Mouse (Mus musculus) CH12.LX (cell line): ENCODE measurements around the gene Immp2l.

Experiments
- BHLHE40 ChIP-seq: IDR thresholded peaks from 2 replicates; pipeline ENCODE4 v1.6.1; 2011; ENCODE audit warnings: mild to moderate bottlenecking, low read depth, low read length, improper control_type of control experiment
- CHD2 ChIP-seq: IDR thresholded peaks from 2 replicates; pipeline ENCODE4 v1.6.1; 2011; ENCODE audit warnings: low read length, improper control_type of control experiment
- CTCF ChIP-seq, 2 experiments: IDR thresholded peaks in 1 of 2; conservative IDR thresholded peaks in 1 of 2; 2 replicates each; pipeline ENCODE4 v1.5.1; 2011 to 2012; ENCODE audit warnings: low read depth in 2 of 2, low read length in 2 of 2, improper control_type of control experiment in 1 of 2, inconsistent platforms in 1 of 2, mild to moderate bottlenecking in 1 of 2, moderate library complexity in 1 of 2
- ELF1 ChIP-seq: IDR thresholded peaks from 2 replicates; pipeline ENCODE4 v1.6.1; 2014; ENCODE audit warnings: low read depth, mild to moderate bottlenecking, inconsistent platforms, low read length, improper control_type of control experiment
- EP300 ChIP-seq: IDR thresholded peaks from 2 replicates; pipeline ENCODE4 v1.6.1; 2011; ENCODE audit warnings: low read length, improper control_type of control experiment
- HCFC1 ChIP-seq: IDR thresholded peaks from 2 replicates; pipeline ENCODE4 v1.6.1; 2012; ENCODE audit warnings: low read depth, mild to moderate bottlenecking, inconsistent platforms, low read length, improper control_type of control experiment
- IRF4 ChIP-seq: IDR thresholded peaks from 2 replicates; pipeline ENCODE4 v1.6.1; 2014; ENCODE audit warnings: low read depth, mild to moderate bottlenecking, inconsistent platforms, low read length, improper control_type of control experiment
- MAFK ChIP-seq: IDR thresholded peaks from 2 replicates; pipeline ENCODE4 v1.6.1; 2011; ENCODE audit warnings: low read length, improper control_type of control experiment; ENCODE audit not compliant: insufficient replicate concordance
- MXI1 ChIP-seq: IDR thresholded peaks from 2 replicates; pipeline ENCODE4 v1.6.1; 2011; ENCODE audit warnings: mild to moderate bottlenecking, low read depth, low read length, improper control_type of control experiment
- POLR2A ChIP-seq: IDR thresholded peaks from 2 replicates; pipeline ENCODE4 v1.6.1; 2011; ENCODE audit warnings: low read depth, mild to moderate bottlenecking, improper control_type of control experiment, low read length
- POLR2AphosphoS2 ChIP-seq: IDR thresholded peaks from 2 replicates; pipeline ENCODE4 v1.6.1; 2011; ENCODE audit warnings: low read depth, low read length, improper control_type of control experiment
- UBTF ChIP-seq: IDR thresholded peaks from 2 replicates; pipeline ENCODE4 v1.6.1; 2012; ENCODE audit warnings: low read depth, mild to moderate bottlenecking, inconsistent platforms, low read length, improper control_type of control experiment, moderate library complexity
- USF1 ChIP-seq: IDR thresholded peaks from 2 replicates; pipeline ENCODE4 v1.6.1; 2014; ENCODE audit warnings: low read depth, mild to moderate bottlenecking, inconsistent platforms, low read length, improper control_type of control experiment

DNA sequence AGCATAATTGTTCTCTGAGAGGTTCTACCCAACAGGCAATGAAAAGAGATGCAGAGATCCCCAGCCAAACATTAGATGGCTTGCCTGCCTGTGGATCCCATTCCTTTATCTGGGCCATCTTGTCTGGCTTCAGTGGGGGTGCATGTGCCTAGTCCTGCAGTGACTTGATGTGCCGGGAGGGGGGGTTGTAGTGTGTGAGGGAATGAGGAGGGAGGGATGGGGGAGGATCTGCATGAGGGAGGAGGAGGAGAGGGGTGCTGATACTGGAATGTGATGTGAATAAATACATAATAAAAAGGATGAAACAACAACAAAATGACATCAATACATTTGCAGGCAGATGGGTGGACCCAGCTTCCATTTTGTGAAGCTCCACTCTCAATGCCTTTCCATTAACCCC lies 658.3 kb downstream of the Immp2l start:
- TF ChIP-seq CTCF (conservative IDR thresholded peaks at IDR 0.05 in 1 of 2, IDR thresholded peaks at IDR 0.05 in 1 of 2; ENCODE audit: low read depth in 2 of 2, low read length in 2 of 2): no peak
- TF ChIP-seq BHLHE40: no peak
- TF ChIP-seq CHD2: no peak
- no peak for TF ChIP-seq ELF1
- no peak for TF ChIP-seq USF1
- no peak for TF ChIP-seq MXI1
- no peak for TF ChIP-seq POLR2A
- no peak for TF ChIP-seq UBTF
- no peak for TF ChIP-seq EP300
- no peak for TF ChIP-seq MAFK
- no peak for TF ChIP-seq HCFC1
- no peak for TF ChIP-seq IRF4
- no peak for TF ChIP-seq POLR2AphosphoS2
